Mouse (Mus musculus) heart, postnatal 14 days (tissue): Measurements from ENCODE around the gene 4921507P07Rik. TPM values are rescaled to one million over a fixed set of nuclear protein-coding genes. Genes with fewer than 3 reads are reported as not detected.
"Not testable (repeated sequence)": the region's sequence is repeated elsewhere in the genome, so short reads cannot be mapped to it uniquely, and the experiment has no call there.

ENCODE experiments used
- DNase-seq, 2 experiments: peaks; one replicate each; pipeline ENCODE4 v3.0.0; 2021 to 2022
- intact Hi-C: fragments of 180-260 bp; cut with DNase I; formaldehyde crosslinking; loops from one replicate; pipeline ENCODE4 v1.15.1; 2025
- long read RNA-seq, 2 experiments: library from polyadenylated mRNA; stranded (forward); transcript quantifications; one replicate each; pipeline ENCODE4 v2.0.0; 2021
- total RNA-seq, 2 experiments: library from RNA; stranded (reverse); gene quantifications; 2 replicates each; pipeline ENCODE4 v1.2.3; 2021

The 4921507P07Rik gene
- under 1 TPM; 0.33 to 0.39 TPM for total RNA-seq
- long read RNA-seq, experiment 1, partial matches to known transcripts: 0 of 1 reads
- long read RNA-seq, experiment 1, other reads (novel, unspliced or antisense): 1 of 1 reads
- long read RNA-seq, experiment 2: 0 reads

DNA sequence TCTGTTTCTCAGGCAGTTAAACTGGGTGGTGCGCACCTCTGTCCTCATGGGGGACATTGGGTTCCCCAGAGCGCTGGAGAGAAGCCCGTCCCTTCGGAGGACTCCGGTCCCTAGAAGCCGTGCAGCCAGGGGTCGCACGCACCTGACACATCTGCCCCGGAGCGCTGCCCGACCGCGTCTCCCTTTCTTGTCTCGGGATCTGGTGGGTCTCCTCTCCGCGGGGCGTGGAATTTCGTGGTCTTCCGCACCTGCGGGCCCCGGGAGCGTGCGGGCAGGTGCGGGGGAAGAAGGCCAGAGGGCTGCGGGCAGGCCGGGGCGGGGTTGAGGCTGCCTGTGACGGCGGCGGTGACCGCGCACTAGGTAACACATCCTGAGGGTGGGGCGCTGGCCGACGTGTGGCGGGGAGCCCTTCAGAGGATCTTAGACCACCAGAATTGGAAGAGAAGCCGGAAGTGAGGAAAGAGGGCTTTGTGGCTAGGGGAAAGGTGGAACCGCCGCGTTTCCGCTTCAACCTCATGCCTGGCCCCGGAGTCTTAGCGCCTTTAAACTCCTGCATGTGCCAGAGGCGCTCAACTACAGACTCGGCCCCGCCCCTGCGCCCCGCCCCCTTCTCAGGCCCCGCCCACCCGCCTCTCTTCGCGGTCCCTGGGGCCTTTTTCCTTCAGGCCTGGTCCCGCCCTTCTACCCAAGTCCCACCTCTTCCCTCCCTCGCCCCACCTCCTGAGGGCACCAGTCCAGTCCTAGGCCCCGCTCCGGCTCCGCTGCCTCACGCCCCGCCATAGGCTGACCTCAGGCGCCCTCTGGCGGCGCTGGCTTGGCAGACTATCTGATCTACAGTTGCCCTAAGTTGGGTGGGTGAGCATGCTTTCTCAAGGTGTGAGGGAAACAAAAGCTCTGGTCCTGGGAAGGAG lies at the start of gene 4921507P07Rik:
Gene 4921507P07Rik, minus strand, starts transcription at position 332 of the 911 bp plus-strand sequence.
- peak; percentile 93 to 96 for DNase-seq
- intact Hi-C loops: no loop called here

DNA sequence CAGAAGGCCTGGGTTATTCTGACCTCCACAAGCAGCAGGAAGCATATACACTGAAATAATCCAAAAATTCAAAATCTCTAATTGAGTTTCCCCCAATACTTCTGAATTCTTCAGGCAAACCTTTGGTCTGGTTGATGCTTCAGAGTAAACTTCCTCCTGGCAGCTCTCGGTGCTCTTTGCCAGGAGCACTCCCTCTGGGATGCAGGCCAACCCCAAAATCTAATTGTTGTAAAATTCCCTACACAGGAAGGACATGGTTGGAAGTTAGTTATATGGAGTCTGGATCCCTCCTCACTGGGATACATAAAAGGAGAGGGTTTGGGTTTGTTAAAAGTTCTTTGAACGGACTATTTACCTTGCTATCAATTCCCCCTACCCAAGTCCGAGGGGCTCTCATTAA lies 48.3 kb upstream of the 4921507P07Rik start:
- DNase-seq: peak in 1 of 2 experiments; percentile 31
- intact Hi-C loops: no loop called here

DNA sequence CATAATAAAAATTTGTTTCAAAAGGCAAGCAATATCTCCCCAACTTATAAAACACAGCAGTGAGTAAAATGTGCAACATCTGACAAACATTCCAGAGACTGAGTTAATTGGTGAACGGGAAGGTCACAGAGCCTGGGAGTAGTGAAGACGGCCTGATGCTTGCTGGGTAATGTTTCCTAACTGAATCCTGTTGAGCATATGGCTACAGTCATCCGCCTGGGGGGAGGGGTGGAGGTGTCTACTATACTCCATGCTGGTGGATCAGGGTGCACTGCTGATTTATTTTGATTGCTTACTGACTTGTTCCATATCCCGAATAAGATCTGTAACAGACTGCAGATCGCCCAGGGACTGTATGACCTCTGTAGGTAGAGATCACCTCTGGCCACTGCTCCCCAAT lies 45.5 kb upstream of the 4921507P07Rik start:
- DNase-seq: no peak
- intact Hi-C loops: no loop called here

DNA sequence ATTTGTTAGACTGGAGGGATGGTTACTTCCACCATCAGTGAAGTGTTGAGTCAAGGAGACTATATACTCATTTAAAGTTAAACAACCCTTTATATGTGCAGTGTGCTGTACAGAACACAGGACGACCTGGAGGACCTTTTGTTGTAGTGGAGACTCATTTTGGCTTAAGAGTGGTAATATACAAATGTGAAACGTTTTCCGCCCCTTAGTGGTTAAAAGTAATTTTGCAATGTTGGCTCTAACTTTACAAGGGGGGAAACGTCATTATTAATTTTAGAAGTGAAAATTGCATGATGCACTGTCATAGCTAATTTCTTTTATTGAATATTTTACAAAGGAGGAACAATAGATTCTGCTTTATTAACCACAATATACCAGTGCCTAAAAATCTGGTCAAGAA lies 43.9 kb upstream of the 4921507P07Rik start:
- DNase-seq: peak in 1 of 2 experiments; percentile 38

DNA sequence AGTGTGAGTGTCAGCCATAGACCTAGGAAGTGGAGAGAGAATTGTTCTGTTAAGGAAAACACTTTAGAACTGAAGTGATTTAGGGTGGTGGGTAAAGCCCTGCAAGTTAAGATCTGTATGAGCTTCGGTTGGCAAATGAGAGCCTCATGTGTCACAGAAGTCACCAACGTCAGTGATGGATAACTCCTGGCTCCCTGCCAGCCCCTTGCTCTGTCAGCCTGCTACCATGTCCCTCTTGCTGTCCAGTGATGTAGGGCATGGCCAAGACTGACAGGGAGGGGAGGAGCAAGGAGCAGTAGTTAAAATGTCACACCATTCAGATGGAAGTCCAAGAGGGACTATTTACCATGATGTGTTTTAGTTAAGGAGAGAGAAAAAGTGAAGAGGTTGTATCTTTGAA lies 43.2 kb upstream of the 4921507P07Rik start:
- DNase-seq: no peak
- intact Hi-C loops: no loop called here

More for the DNA sequence above, 43.9 kb upstream of the 4921507P07Rik start:
- intact Hi-C loops: no loop called here

DNA sequence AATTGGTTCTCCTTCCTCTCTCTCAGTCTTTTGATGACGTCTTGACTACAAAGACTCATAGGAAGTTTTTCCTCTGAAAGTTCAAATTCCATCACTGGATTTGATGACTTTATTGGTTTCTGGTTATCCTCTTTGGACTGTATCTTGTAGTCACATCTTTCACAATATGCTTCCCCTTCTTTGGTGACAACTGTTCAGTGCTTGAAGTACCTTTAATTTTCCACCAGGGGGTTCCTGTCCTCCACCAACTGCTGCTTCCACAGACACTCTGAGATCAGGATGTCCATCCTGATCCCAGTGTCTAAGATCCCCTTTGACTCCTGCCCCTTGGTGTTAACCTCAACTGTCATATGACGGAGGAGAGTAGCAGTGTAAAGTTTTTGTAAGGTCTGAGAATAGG lies 29.7 kb upstream of the 4921507P07Rik start:
- intact Hi-C loops, DNase-seq: not testable (repeated sequence)

DNA sequence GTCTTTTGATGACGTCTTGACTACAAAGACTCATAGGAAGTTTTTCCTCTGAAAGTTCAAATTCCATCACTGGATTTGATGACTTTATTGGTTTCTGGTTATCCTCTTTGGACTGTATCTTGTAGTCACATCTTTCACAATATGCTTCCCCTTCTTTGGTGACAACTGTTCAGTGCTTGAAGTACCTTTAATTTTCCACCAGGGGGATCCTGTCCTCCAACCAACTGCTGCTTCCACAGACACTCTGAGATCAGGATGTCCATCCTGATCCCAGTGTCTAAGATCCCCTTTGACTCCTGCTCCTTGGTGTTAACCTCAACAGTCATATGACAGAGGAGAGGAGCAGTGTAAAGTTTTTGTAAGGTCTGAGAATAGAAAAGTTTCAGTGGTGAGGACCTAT lies 21.8 kb upstream of the 4921507P07Rik start:
- intact Hi-C loops, DNase-seq: not testable (repeated sequence)

DNA sequence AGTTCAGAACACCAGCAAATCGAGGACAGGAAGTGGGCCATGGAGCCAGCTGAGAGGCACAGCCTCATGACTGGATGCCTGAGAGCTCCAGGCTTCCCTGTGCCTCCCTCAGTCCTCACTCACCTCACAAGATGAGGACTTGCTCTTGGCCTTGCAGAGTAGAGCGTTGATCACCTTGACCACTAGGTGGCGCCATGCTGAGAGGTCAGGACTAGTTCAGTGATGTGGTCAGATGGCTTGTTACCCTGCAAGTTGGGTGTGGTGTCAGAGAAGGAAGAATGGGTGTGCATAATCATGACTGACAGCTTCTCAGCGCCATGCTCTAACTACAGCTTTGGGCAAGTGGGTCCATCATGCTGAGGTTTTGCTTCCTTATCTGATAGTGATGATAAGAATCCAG lies 5.2 kb upstream of the 4921507P07Rik start:
- intact Hi-C loops: no loop called here
- DNase-seq: peak in 1 of 2 experiments; percentile 27

DNA sequence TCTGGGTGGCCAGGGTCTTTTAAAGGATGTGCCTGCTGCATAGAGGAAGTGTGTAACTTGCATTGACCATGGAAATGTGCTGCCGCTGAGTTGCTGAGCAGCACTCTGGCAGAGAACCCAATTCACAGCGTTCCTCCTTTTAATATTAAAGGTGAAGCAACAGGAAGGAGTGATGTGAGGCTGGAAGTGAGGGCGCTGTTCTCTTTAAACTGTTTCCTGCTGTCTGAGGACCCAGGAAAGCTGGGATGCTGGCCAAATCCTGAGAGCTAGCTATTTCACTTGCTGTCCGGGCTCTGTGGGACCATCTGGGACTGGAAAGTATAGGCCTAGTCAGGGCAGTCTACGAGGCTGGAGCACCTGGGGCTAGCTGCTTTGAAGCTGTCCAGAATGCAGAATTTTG lies 2.1 kb upstream of the 4921507P07Rik start:
- DNase-seq: peak; percentile 45 to 71
- intact Hi-C loops: no loop called here

DNA sequence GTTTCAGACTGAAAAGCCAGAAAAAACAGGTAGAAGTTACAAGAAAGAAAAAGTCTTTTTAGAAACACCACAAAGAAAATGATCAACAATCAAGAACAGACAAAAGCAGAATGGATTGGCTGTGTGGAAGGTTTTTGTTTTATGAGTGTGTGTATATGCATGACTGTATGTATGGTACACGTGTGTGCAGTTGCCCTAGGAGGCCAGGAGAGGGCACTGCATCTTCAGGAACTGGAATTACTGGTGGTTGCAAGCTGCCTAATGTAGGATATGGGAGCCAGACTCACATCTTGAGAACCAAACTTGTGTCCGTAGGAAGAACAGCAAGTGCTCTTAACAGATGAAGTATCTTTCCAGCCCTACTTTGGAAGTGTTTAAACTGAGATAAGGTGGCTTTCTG lies 2.1 kb downstream of the 4921507P07Rik start:
- no peak for DNase-seq
- intact Hi-C loops: no loop called here

DNA sequence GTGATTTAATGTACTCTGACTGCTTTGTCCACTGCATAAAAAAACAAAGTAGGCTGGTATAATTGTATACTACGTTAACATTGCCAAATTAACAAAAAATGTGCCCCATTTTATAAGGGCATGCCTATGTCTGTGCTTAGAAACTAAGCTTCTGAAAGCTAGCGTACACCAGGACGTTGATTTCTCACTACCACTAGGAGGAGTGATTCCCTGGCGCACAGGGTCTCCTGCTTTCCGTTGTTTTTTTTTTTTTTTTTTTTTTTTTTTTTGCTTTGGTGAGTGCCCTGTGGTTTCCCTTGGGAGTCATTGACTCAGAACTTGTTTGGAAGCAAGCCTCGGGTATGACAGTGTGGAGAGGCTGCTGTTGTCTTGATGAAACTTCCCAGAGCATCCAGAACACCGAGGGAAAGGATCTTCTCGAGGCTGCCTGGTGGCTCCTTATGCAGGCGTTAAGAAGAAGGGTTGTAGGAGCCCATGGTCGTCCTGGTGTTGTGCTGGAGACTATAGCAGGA lies 3.0 kb downstream of the 4921507P07Rik start:
- intact Hi-C loops: no loop called here

DNA sequence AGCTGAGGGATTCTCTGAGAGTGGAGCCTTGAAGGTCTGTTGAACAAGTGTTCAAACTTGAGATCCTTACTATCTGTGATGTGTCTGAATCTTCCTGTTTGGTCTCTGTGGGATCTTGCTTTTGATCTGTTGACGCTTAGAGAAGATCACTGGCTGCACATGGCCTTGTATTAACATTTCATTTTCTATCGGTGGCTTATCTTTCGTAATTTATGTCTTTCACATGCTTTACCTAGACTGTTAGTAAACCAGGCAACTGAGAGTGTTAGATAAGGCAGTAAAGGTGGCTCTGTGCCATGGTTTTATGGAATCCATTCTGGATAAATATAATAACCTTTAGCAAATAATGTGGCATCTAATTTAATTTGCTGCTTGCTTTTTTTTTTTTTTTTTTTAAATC lies 6.2 kb downstream of the 4921507P07Rik start:
- no peak for DNase-seq
- intact Hi-C loops: no loop called here

More for the DNA sequence above, 3.0 kb downstream of the 4921507P07Rik start:
- no peak for DNase-seq

DNA sequence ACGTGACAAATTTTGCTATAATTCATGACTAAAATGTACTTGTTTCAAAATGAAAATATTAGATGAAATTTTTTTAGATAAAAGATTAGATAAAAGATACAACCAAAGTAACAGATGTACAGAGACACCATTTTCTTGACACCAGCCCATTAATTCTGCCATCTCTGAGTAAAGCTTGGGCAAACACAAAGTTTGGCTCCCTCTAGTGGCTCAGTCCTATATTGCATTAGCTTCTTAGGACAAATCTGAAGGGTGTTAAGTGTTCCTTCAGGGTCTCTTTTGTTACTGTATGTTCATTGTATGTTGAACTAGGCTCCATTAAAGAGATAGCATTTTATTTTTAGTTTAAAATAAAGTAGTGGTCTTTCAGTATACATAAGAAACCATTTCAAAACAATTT lies 8.2 kb downstream of the 4921507P07Rik start:
- peak; percentile 31 to 74 for DNase-seq
- intact Hi-C loops: no loop called here

DNA sequence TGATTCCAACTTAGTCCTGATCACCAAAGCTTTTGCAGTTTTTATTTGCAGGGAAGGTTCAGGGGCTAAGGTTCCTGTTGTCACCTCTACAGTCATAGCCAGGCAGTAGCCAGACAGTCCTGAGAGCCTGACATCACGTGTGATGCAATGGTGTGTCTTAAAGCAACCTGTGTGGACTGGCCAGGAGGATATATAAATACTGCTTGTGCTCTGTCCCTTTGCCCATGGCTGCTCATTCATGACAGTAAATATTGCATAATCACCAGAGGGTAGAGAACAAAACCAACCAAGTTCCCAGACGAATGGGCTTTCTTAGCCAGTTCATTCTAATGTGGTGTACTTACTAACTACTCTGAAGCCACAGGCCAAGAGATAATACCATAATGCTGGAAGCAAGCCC lies 9.0 kb downstream of the 4921507P07Rik start:
- intact Hi-C loops: no loop called here
- DNase-seq: no peak

DNA sequence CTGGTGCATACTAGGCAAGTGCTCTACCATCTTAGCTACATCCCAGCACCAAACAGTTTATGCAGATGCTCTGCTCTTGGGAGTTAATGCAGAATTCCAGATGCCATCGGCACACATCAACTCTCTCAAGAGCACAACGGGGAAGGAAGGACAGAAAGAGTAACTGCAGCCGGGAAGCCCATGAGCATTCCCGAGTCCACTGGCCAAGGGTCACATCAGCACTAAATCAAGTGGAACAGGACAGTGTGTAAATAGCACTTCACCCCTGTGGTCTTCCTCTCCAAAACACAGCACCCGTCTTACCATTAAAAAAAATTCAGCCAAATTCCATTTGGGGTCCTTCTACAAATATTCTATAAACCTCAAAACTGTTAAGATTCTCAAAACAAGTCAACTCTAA lies 10.1 kb downstream of the 4921507P07Rik start:
- no peak for DNase-seq
- intact Hi-C loops: no loop called here

DNA sequence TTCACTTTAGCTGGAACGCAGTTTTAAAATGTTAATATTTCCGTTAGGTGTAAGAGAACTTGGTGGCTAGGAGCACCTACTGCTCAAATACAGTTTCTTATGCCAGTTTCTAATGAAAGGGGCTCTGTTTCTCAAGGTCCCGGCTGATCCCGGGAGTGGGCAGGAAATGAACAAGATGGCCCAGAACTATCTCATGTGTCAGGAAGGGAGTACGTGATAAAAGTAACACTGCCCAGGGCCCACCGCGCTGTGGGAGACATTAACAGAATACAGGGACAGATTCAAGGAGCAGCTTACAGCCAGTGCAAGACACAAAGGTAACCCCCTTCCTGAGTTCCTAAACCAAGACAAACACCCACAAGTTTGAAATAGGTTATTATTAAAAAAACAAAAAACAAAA lies 10.7 kb downstream of the 4921507P07Rik start:
- intact Hi-C loops: no loop called here
- DNase-seq: no peak

DNA sequence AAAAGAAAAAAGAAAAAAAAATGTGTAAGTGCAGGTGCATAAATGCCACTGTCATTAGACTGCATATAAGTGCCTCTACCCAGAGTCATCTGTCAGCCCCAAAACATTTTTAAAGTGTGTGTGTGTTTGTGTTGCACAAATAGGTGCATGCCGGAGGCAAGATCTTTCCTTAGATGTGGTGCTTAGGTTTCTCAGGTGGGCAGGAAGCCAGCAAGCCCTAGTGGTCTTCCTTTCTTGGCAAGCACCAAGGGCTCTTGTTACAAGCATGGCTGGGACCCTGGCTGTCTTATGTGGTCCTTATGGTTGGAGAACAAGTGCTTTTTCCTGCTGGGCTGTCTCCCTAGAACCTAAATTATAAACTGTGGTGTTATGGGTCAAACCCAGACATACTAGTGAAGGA lies 24.8 kb downstream of the 4921507P07Rik start:
- intact Hi-C loops: no loop called here
- no peak for DNase-seq

DNA sequence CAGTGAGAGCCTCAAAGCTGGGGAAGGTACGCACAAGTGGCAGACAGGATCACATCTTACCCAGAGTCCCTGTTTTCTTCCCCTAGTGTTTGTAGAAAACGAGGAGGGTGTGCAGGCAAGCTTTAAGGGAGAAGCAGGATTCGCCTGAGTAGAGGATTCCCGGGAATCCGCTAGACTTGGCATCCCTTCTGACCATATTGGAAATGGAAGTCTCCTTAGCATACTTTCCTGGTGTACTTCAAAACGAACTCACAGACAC lies 29.5 kb downstream of the 4921507P07Rik start:
- intact Hi-C loops: no loop called here
- no peak for DNase-seq

DNA sequence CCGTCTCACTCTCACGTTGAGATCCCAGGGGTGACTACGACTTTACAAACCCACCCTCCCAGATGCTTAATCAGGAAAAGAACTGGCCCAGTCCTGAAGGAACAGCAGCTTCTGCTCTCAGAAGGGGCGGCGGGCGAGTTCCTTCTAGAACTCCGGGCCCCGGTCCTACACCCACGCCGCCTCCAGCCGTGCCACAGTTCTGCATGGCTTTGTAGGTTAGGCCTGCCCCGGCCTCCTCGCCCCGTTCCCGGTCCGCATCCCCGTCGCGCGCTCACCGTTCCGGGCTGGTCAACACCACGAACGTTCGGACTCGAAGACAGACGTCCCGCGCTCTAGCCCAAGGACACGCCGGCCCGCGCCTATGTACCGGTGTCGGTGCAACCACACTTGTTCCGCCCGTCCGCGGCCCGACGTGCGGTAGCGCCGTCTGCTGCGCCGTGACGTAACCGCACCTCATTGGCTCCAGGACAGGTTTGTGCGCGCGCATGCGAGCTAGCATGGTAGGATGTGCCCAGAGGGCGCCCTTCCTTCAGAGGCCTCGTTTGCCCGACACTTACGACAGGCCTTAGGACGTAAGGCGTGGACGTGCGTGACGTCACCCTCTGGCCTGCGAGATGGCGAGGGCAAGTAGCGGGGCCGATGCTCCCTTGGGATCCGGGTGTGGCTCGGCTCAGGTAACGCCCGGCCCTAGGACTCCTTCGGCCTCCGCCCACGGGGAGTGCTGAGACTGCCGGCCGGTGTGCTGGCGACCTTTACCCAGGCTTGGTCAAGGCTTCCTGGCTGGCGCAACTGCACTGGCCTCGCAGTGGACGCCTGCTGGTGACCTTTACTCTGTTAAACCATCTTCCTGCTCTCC lies 30.1 kb downstream of the 4921507P07Rik start, which contains the start of gene Cycs:
Gene Cycs, minus strand, starts transcription at position 398 of the 856 bp plus-strand sequence.
- intact Hi-C loops: no loop called here

DNA sequence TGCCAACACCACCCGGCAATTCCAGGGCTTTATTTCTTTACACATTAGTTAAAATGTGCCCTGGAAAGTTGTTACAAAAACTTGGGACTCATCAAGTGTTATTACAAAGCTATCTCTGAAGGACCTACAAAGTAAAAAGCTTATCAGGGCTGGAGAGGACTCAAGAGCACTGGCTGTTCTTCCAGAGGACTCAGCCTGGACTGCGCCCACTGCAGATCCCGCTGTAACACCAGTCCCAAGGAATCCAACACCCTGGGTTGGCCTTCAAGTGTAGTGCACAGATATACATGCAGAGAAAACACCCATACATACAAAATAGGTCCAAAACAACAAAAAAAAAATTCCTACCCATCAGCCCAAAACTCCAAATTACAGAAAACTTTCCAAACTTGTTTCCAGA lies 32.8 kb downstream of the 4921507P07Rik start:
- no peak for DNase-seq
- intact Hi-C loops: no loop called here

More for the DNA sequence above, 30.1 kb downstream of the 4921507P07Rik start, which contains the start of gene Cycs:
- DNase-seq: peak; percentile 100

DNA sequence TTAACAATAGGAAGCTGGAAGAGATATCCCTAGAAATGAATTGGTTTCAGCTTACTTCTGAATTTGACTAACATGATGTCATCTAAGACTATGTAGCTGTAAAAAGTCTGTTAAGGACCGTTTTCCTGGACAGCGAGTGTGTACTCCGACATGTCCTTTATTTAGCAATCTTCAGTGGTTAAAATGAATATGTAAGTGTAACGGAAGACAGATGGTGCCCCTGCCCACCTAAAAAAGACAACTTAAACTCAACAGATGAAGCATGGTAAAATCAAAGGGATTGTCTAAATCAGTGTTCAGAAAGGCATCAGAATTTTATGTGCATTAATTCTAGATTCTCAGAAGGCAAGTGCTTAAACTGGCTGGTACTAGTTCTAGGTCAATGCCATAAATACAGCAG lies 34.0 kb downstream of the 4921507P07Rik start:
- DNase-seq: no peak
- intact Hi-C loops: no loop called here
